Mouse (Mus musculus) lung, embryonic 14.5 days (tissue): Measurements from ENCODE around the gene Nipbl. TPM values are rescaled to one million over a fixed set of nuclear protein-coding genes. Genes with fewer than 3 reads are reported as not detected.
A peak's percentile ranks its signal among the peaks of the same experiment; 100 is the strongest.

ENCODE experiments used
- ATAC-seq: fragments of 200-750 bp; cut with Nextera tagmentation; 2 replicates; pipeline ENCODE4 v1.8.0; 2017; ENCODE audit warnings: mild to moderate bottlenecking, moderate TSS enrichment, moderate library complexity; ENCODE audit not compliant: insufficient read depth
- DNase-seq: peaks from one replicate; pipeline ENCODE4 v3.0.0-alpha.2; 2015
- H3K27ac ChIP-seq: fragments of 300-500 bp; sonication (generic); 2 replicates; pipeline ENCODE4 v1.5.1; 2014; ENCODE audit warnings: low read depth, mild to moderate bottlenecking, moderate library complexity
- H3K27me3 ChIP-seq: fragments of 300-500 bp; sonication (generic); 2 replicates; pipeline ENCODE4 v1.6.1; 2014; ENCODE audit warnings: low read length, control low read depth; ENCODE audit not compliant: insufficient read depth
- H3K36me3 ChIP-seq: fragments of 300-500 bp; sonication (generic); 2 replicates; pipeline ENCODE4 v1.6.1; 2014; ENCODE audit warnings: control low read depth; ENCODE audit not compliant: insufficient read depth
- H3K4me1 ChIP-seq: fragments of 300-500 bp; sonication (generic); 2 replicates; pipeline ENCODE4 v1.6.1; 2014; ENCODE audit warnings: antibody characterized with exemption, control low read depth; ENCODE audit not compliant: insufficient read depth
- H3K4me2 ChIP-seq: fragments of 300-500 bp; sonication (generic); 2 replicates; pipeline ENCODE4 v1.6.1; 2014; ENCODE audit warnings: mild to moderate bottlenecking
- H3K4me3 ChIP-seq: fragments of 300-500 bp; sonication (generic); 2 replicates; pipeline ENCODE4 v1.5.1; 2014; ENCODE audit warnings: low read depth, low read length
- H3K9ac ChIP-seq: fragments of 300-500 bp; sonication (generic); 2 replicates; pipeline ENCODE4 v1.6.1; 2014
- H3K9me3 ChIP-seq: fragments of 300-500 bp; sonication (generic); 2 replicates; pipeline ENCODE4 v1.6.1; 2016; ENCODE audit warnings: low read depth, low read length, control low read depth
- CTCF ChIP-seq: IDR thresholded peaks from 2 replicates; pipeline ENCODE4 v1.5.1; 2016; ENCODE audit warnings: antibody characterized with exemption, low read depth
- WGBS: fragments of 180-500 bp; shearing (Covaris S2); extraction: QIAGEN DNeasy Blood & Tissue Kit; methylation state at CpG from one replicate; pipeline ENCODE4 v1.1.7; 2014; 5-methylcytosine and 5-hydroxymethylcytosine counted together
- polyA plus RNA-seq: library from polyadenylated mRNA; unstranded; fragments of >200 nt; fragmentation: Nextera tagmentation; extraction: Ambion mirVana; gene quantifications from 2 replicates; pipeline ENCODE4 v1.2.1, GENCODE M21; 2014

Nipbl gene
- polyA plus RNA-seq, 1 experiment from 2014 or later = 23.3 TPM

- Histone ChIP-seq H3K4me3 (no peak overlapping the region), H3K4me1 (no peaks in the 10 kb centered on the region), H3K9me3 (no peaks in the 10 kb centered on the region), H3K4me2 (no peak overlapping the region), H3K27ac (no peak overlapping the region), H3K36me3 (no peaks in the 10 kb centered on the region), H3K27me3 (no peaks in the 10 kb centered on the region), H3K9ac (no peak overlapping the region)
- ATAC-seq = no peak
- DNase-seq = no peak
- TF ChIP-seq CTCF = no peak
- 80% methylated on average over 2 of the region's 2 CpGs for WGBS
Observed at GRCm38 (mm10) chr15:8455486-8455885, 11.2 kb upstream of the Nipbl start.

GRCm38 (mm10) chr15:8451071-8451470 is 6.8 kb upstream of the Nipbl start:
- Histone ChIP-seq H3K4me2 (no peak overlapping the region), H3K9me3 (no peaks in the 10 kb centered on the region), H3K4me1 (no peaks in the 10 kb centered on the region; the same call in 1 of the 2 replicates), H3K36me3 (no peaks in the 10 kb centered on the region), H3K27ac (no peak overlapping the region), H3K4me3 (no peak overlapping the region), H3K9ac (no peak overlapping the region), H3K27me3 (no peaks in the 10 kb centered on the region)
- TF ChIP-seq CTCF = peak; percentile 73
- no peak for ATAC-seq
- peak; percentile 84 for DNase-seq
- WGBS = 39% methylated on average over 3 of the region's 3 CpGs

- WGBS = 41% methylated on average over 8 of the region's 8 CpGs
Observed at GRCm38 (mm10) chr15:8447193-8447767, 3.0 kb upstream of the Nipbl start.

GRCm38 (mm10) chr15:8446435-8446834 is 2.2 kb upstream of the Nipbl start:
- peak overlapping the region; percentile 99 for H3K9ac ChIP-seq
- DNase-seq (peak; percentile 70), ATAC-seq (no peak)
- peak overlapping the region; percentile 100 for H3K27ac ChIP-seq
- H3K27me3 ChIP-seq = no peaks in the 10 kb centered on the region
- peak overlapping the region; percentile 92 for H3K4me3 ChIP-seq
- H3K36me3 ChIP-seq = no peaks in the 10 kb centered on the region
- WGBS = 1% methylated on average over 6 of the region's 6 CpGs
- no peaks in the 10 kb centered on the region; the same call in 1 of the 2 replicates for H3K4me1 ChIP-seq
- H3K9me3 ChIP-seq = no peaks in the 10 kb centered on the region
- peak overlapping the region; percentile 88 for H3K4me2 ChIP-seq
- peak; percentile 53 for TF ChIP-seq CTCF

More at GRCm38 (mm10) chr15:8447193-8447767, 3.0 kb upstream of the Nipbl start:
- Histone ChIP-seq H3K36me3 (no peaks in the 10 kb centered on the region), H3K27ac (no peak overlapping the region), H3K9ac (peak overlapping the region; percentile 10; the same call in 1 of the 2 replicates), H3K4me1 (no peaks in the 10 kb centered on the region; the same call in 1 of the 2 replicates), H3K4me3 (peak overlapping the region; percentile 19), H3K9me3 (no peaks in the 10 kb centered on the region), H3K27me3 (no peaks in the 10 kb centered on the region), H3K4me2 (peak overlapping the region; percentile 88)
- peak; percentile 8 for DNase-seq
- ATAC-seq = no peak
- no peak for TF ChIP-seq CTCF

GRCm38 (mm10) chr15:8445951-8446419 is 1.7 kb upstream of the Nipbl start:
- ATAC-seq = peak; percentile 6; the same call in 1 of the 2 replicates
- H3K9me3 ChIP-seq = no peaks in the 10 kb centered on the region
- DNase-seq = peak; percentile 48
- H3K4me1 ChIP-seq = no peaks in the 10 kb centered on the region; the same call in 1 of the 2 replicates
- TF ChIP-seq CTCF = no peak
- peak overlapping the region; percentile 92 for H3K4me3 ChIP-seq
- peak overlapping the region; percentile 88 for H3K4me2 ChIP-seq
- H3K27ac ChIP-seq = peak overlapping the region; percentile 100
- H3K9ac ChIP-seq = peak overlapping the region; percentile 99
- H3K27me3 ChIP-seq = no peaks in the 10 kb centered on the region
- under 1% methylated on average over 19 of the region's 19 CpGs for WGBS
- H3K36me3 ChIP-seq = no peaks in the 10 kb centered on the region

- Histone ChIP-seq H3K4me1 (no peaks in the 10 kb centered on the region; the same call in 1 of the 2 replicates), H3K4me3 (peak overlapping the region; percentile 92), H3K27ac (peak overlapping the region; percentile 100), H3K4me2 (peak overlapping the region; percentile 88), H3K9me3 (no peaks in the 10 kb centered on the region), H3K27me3 (no peaks in the 10 kb centered on the region), H3K36me3 (no peaks in the 10 kb centered on the region), H3K9ac (peak overlapping the region; percentile 99)
- peak; percentile 72 for ATAC-seq
- under 1% methylated on average over 57 of the region's 57 CpGs for WGBS
- TF ChIP-seq CTCF = peak; percentile 70
- DNase-seq = peak; percentile 92
Observed at GRCm38 (mm10) chr15:8444890-8445597, 781 bp upstream of the Nipbl start.
